9 mouse cellular contexts compared by ENCODE assay signal in the genomic region with DNA sequence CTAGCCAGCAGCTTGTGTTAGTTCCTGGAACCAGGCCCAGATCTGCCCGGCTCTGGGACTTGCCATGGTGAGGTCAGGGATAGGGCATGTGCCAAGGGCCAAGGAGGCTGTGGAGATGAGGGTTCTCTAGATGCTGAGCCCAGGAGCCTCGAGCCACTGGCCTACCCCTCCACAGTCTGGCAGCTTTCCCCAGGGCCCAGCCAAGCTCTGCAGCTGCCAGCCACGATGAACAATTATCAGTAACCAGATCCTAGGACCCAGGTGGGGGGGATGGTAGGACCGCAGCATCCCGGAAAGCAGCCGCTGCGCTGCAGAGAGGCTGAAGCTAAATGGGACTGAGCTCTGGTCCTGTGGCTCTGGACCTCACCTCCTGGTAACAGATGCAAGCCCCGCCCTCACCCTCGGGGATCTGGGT. TPM values are rescaled to one million over a fixed set of nuclear protein-coding genes. Genes with fewer than 3 reads are reported as not detected.
DNase-seq lines count a peak whose midpoint lies in the region; ATAC-seq lines count a peak whose summit lies in the region.
"Had no signal": no experiment of that assay in that cellular context is flagged by ENCODE, and none has a peak within 500 bp of the region (broad histone marks: within the 10 kb centered on the region; RNA-seq: fewer than 3 reads in every experiment).

No protein-coding gene starts in this region.

- no peak overlapping the region for H3K4me3 ChIP-seq in embryonic facial prominence, embryonic 15.5 days (replicated peaks)
- no peak overlapping the region for H3K4me3 ChIP-seq in neural tube, embryonic 12.5 days
- H3K4me3 ChIP-seq: heart, adult 2 months had no signal

- H3K27me3 ChIP-seq in embryonic facial prominence, embryonic 15.5 days = 0 out of 2 replicates have a peak, but pooled peaks cover 12% of the 10 kb centered on the region
- H3K27me3 ChIP-seq in neural tube, embryonic 12.5 days (replicated peaks) = peaks cover 19% of the 10 kb centered on the region

- H3K9me3 ChIP-seq in embryonic facial prominence, embryonic 15.5 days (replicated peaks) = no peaks in the 10 kb centered on the region
- no peaks in the 10 kb centered on the region for H3K9me3 ChIP-seq in neural tube, embryonic 12.5 days

- peak; percentile 69 for ATAC-seq in embryonic facial prominence, embryonic 15.5 days (ENCODE audit: insufficient number of reproducible peaks, low FRiP score, low TSS enrichment, low read depth)
- ATAC-seq in neural tube, embryonic 12.5 days (ENCODE audit: low FRiP score, low read depth) = peak; percentile 26; the same call in 1 of the 2 replicates
- ATAC-seq in activated CD4-positive, CD25-positive, alpha-beta regulatory T cell, adult 4 months = no peak

- H3K36me3 ChIP-seq in embryonic facial prominence, embryonic 15.5 days = peaks cover 37% of the 10 kb centered on the region
- peaks cover 8% of the 10 kb centered on the region; the same call in 1 of the 2 replicates for H3K36me3 ChIP-seq in neural tube, embryonic 12.5 days

- peak overlapping the region; percentile 55 for H3K27ac ChIP-seq in embryonic facial prominence, embryonic 15.5 days (replicated peaks)
- no peak overlapping the region for H3K27ac ChIP-seq in neural tube, embryonic 12.5 days
- H3K27ac ChIP-seq: heart, adult 2 months had no signal

- H3K4me2 ChIP-seq in embryonic facial prominence, embryonic 15.5 days (replicated peaks) = no peak overlapping the region
- 0 out of 2 replicates have a peak overlapping the region, but pooled peaks have one; percentile 24 for H3K4me2 ChIP-seq in neural tube, embryonic 12.5 days (replicated peaks)

- peak; percentile 49 to 54 for DNase-seq in left cerebral cortex, postnatal 14 days (ENCODE audit: low spot score in 2 of 2)
- DNase-seq in left cerebral cortex, adult 11 months (ENCODE audit: low spot score) = no peak
- DNase-seq in adrenal gland, postnatal 14 days = peak; percentile 73
- DNase-seq in kidney, adult 8-10 months = peak; percentile 65 to 78
- no peak for DNase-seq in spleen, postnatal 36 days (ENCODE audit: low spot score in 2 of 2)

- H3K4me1 ChIP-seq in embryonic facial prominence, embryonic 15.5 days = peaks cover 53% of the 10 kb centered on the region
- H3K4me1 ChIP-seq in neural tube, embryonic 12.5 days = peaks cover 19% of the 10 kb centered on the region

- intact Hi-C loops in left cerebral cortex, postnatal 14 days (cut with DNase I) = no loop called here

- H3K9ac ChIP-seq in embryonic facial prominence, embryonic 15.5 days = no peak overlapping the region
- no peak overlapping the region for H3K9ac ChIP-seq in neural tube, embryonic 12.5 days

- WGBS in embryonic facial prominence, embryonic 15.5 days = 7% methylated on average over 9 of the region's 9 CpGs
- 14% methylated on average over 9 of the region's 9 CpGs for WGBS in neural tube, embryonic 12.5 days

RNA-seq across cellular contexts. Expression of gene Myl3, which starts 15.9 kb away (rescaled TPM):
- total RNA-seq in left cerebral cortex, postnatal 14 days (2021) = under 1 TPM in 1 of 2 experiments, not detected in 1; 0.53 TPM
- 0.37 TPM in 1 of 2 replicates, not detected in the other for total RNA-seq in adrenal gland, postnatal 14 days (2021)
- polyA plus RNA-seq in embryonic facial prominence, embryonic 15.5 days (2015; fragmentation: Nextera tagmentation; extraction: Ambion mirVana) = 7.5 and 8.5 TPM in 2 replicates
- 1.0 and 3.9 TPM in 2 replicates for polyA plus RNA-seq in neural tube, embryonic 12.5 days (2016; fragmentation: Nextera tagmentation; extraction: Ambion mirVana)
- polyA plus RNA-seq in activated CD4-positive, CD25-positive, alpha-beta regulatory T cell, adult 4 months (2017; shearing (Covaris generic)) = not detected

RNA-seq across cellular contexts. Expression of gene Pth1r, which starts 21.2 kb away (rescaled TPM):
- total RNA-seq in left cerebral cortex, postnatal 14 days (2021) = 1 to 10 TPM; 6.4 to 8.3 TPM
- total RNA-seq in adrenal gland, postnatal 14 days (2021) = 6.9 and 9.0 TPM in 2 replicates
- polyA plus RNA-seq in embryonic facial prominence, embryonic 15.5 days (2015; fragmentation: Nextera tagmentation; extraction: Ambion mirVana) = 133 and 145 TPM in 2 replicates
- polyA plus RNA-seq in neural tube, embryonic 12.5 days (2016; fragmentation: Nextera tagmentation; extraction: Ambion mirVana) = 40.6 and 42.4 TPM in 2 replicates
- polyA plus RNA-seq in activated CD4-positive, CD25-positive, alpha-beta regulatory T cell, adult 4 months (2017; shearing (Covaris generic)) = not detected

Comparison
In these comparisons a context has a peak if more than half of its experiments do, and no peak if none do; other contexts are left out.
1. DNase-seq: peak in left cerebral cortex, postnatal 14 days (2 of 2), adrenal gland, postnatal 14 days (single experiment) and kidney, adult 8-10 months (2 of 2); none in left cerebral cortex, adult 11 months (single experiment) and spleen, postnatal 36 days (0 of 2).
2. RNA of gene Pth1r, which starts 21.2 kb away (polyA plus RNA-seq): 133 to 145 TPM in embryonic facial prominence, embryonic 15.5 days and 40.6 to 42.4 TPM in neural tube, embryonic 12.5 days; not detected in activated CD4-positive, CD25-positive, alpha-beta regulatory T cell, adult 4 months; every median in the first group is over 10 times any median in the second.